Mouse (Mus musculus) midbrain, embryonic 15.5 days (tissue): ENCODE results near the gene Kank3. TPM values are rescaled to one million over a fixed set of nuclear protein-coding genes. Genes with fewer than 3 reads are reported as not detected.

Experiments used
- ATAC-seq: fragments of 200-750 bp; cut with Nextera tagmentation; replicated peaks from 2 replicates; pipeline ENCODE4 v1.8.0; 2017; ENCODE audit warnings: moderate TSS enrichment
- H3K27ac ChIP-seq: fragments of 300-500 bp; sonication (generic); 2 replicates; pipeline ENCODE4 v1.5.1; 2015; ENCODE audit warnings: mild to moderate bottlenecking, inconsistent platforms
- H3K27me3 ChIP-seq: fragments of 300-500 bp; sonication (generic); replicated peaks from 2 replicates; pipeline ENCODE4 v1.6.1; 2015; ENCODE audit warnings: inconsistent platforms
- H3K36me3 ChIP-seq: fragments of 300-500 bp; sonication (generic); replicated peaks from 2 replicates; pipeline ENCODE4 v1.6.1; 2015; ENCODE audit warnings: inconsistent platforms
- H3K4me1 ChIP-seq: fragments of 300-500 bp; sonication (generic); 2 replicates; pipeline ENCODE4 v1.6.1; 2015; ENCODE audit warnings: inconsistent platforms
- H3K4me2 ChIP-seq: fragments of 300-500 bp; sonication (generic); 2 replicates; pipeline ENCODE4 v1.6.1; 2015; ENCODE audit warnings: inconsistent platforms, mild to moderate bottlenecking, moderate library complexity
- H3K4me3 ChIP-seq: fragments of 300-500 bp; sonication (generic); 2 replicates; pipeline ENCODE4 v1.5.1; 2015; ENCODE audit warnings: mild to moderate bottlenecking, inconsistent platforms
- H3K9ac ChIP-seq: fragments of 300-500 bp; sonication (generic); 2 replicates; pipeline ENCODE4 v1.6.1; 2015; ENCODE audit warnings: mild to moderate bottlenecking, inconsistent platforms
- H3K9me3 ChIP-seq: fragments of 300-500 bp; sonication (generic); 2 replicates; pipeline ENCODE4 v1.6.1; 2016; ENCODE audit warnings: inconsistent platforms
- WGBS: fragments of 180-500 bp; shearing (Covaris S2); methylation state at CpG from one replicate; pipeline ENCODE4 v1.1.7; 2015; ENCODE audit warnings: mixed read lengths; 5-methylcytosine and 5-hydroxymethylcytosine counted together
- polyA plus RNA-seq: library from polyadenylated mRNA; unstranded; fragments of >200 nt; fragmentation: Nextera tagmentation; extraction: Ambion mirVana; gene quantifications from 2 replicates; pipeline ENCODE4 v1.2.1, GENCODE M21; 2015

Gene Kank3
- polyA plus RNA-seq, result 51.5 and 53.4 TPM in 2 replicates

GRCm38 (mm10) chr17:33810334-33811141 lies at the start of gene Kank3:
Gene Kank3, plus strand, starts transcription at chr17:33810519.
- Histone ChIP-seq H3K9ac (peak within 1 kb of the TSS; percentile 47), H3K4me3 (peak within 1 kb of the TSS; percentile 49), H3K4me1 (0 out of 2 replicates have a peak, but pooled peaks cover 5% of the 10 kb centered on the region), H3K27me3 (no peaks in the 10 kb centered on the region), H3K9me3 (no peaks in the 10 kb centered on the region), H3K27ac (no peak within 1 kb of the TSS), H3K4me2 (peak within 1 kb of the TSS; percentile 77), H3K36me3 (no peaks in the 10 kb centered on the region)
- ATAC-seq, result peak; percentile 99
- WGBS, result 1% methylated on average over 36 of the region's 36 CpGs

- no peaks in the 10 kb centered on the region for H3K9me3 ChIP-seq
- 72% methylated on average over 3 of the region's 3 CpGs for WGBS
- H3K27ac ChIP-seq, result no peak overlapping the region
- no peaks in the 10 kb centered on the region for H3K36me3 ChIP-seq
- no peak overlapping the region for H3K4me2 ChIP-seq
- H3K27me3 ChIP-seq, result no peaks in the 10 kb centered on the region
- no peak overlapping the region for H3K9ac ChIP-seq
- H3K4me3 ChIP-seq, result no peak overlapping the region
- ATAC-seq, result no peak
- H3K4me1 ChIP-seq, result no peaks in the 10 kb centered on the region
Observed at GRCm38 (mm10) chr17:33766389-33766788, 43.9 kb upstream of the Kank3 start.

GRCm38 (mm10) chr17:33771617-33772016 lies 38.7 kb upstream of the Kank3 start:
- Histone ChIP-seq H3K9me3 (no peaks in the 10 kb centered on the region), H3K4me1 (no peaks in the 10 kb centered on the region), H3K4me3 (no peak overlapping the region), H3K27ac (no peak overlapping the region), H3K36me3 (no peaks in the 10 kb centered on the region), H3K4me2 (no peak overlapping the region), H3K27me3 (no peaks in the 10 kb centered on the region), H3K9ac (no peak overlapping the region)
- no peak for ATAC-seq
- WGBS, result 88% methylated on average over 4 of the region's 4 CpGs

- H3K9ac ChIP-seq, result no peak overlapping the region
- H3K4me2 ChIP-seq, result no peak overlapping the region
- no peaks in the 10 kb centered on the region for H3K9me3 ChIP-seq
- no peaks in the 10 kb centered on the region for H3K4me1 ChIP-seq
- no peak overlapping the region for H3K27ac ChIP-seq
- H3K36me3 ChIP-seq, result no peaks in the 10 kb centered on the region
- no peak overlapping the region for H3K4me3 ChIP-seq
- no peak for ATAC-seq
- WGBS, result 87% methylated on average over 6 of the region's 6 CpGs
- no peaks in the 10 kb centered on the region for H3K27me3 ChIP-seq
Observed at GRCm38 (mm10) chr17:33773426-33773825, 36.9 kb upstream of the Kank3 start.

GRCm38 (mm10) chr17:33773871-33774572 lies 36.3 kb upstream of the Kank3 start:
- H3K36me3 ChIP-seq, result no peaks in the 10 kb centered on the region
- no peaks in the 10 kb centered on the region for H3K4me1 ChIP-seq
- WGBS, result 91% methylated on average over 6 of the region's 6 CpGs
- ATAC-seq, result no peak
- no peak overlapping the region for H3K4me2 ChIP-seq
- no peak overlapping the region for H3K4me3 ChIP-seq
- H3K27ac ChIP-seq, result no peak overlapping the region
- no peaks in the 10 kb centered on the region for H3K9me3 ChIP-seq
- H3K27me3 ChIP-seq, result no peaks in the 10 kb centered on the region
- H3K9ac ChIP-seq, result no peak overlapping the region

- 90% methylated on average over 8 of the region's 8 CpGs for WGBS
- no peak for ATAC-seq
- Histone ChIP-seq H3K9me3 (no peaks in the 10 kb centered on the region), H3K4me3 (no peak overlapping the region), H3K36me3 (no peaks in the 10 kb centered on the region), H3K9ac (no peak overlapping the region), H3K27ac (no peak overlapping the region), H3K4me2 (no peak overlapping the region), H3K27me3 (no peaks in the 10 kb centered on the region), H3K4me1 (no peaks in the 10 kb centered on the region)
Observed at GRCm38 (mm10) chr17:33774573-33775155, 35.7 kb upstream of the Kank3 start.

GRCm38 (mm10) chr17:33775287-33775686 lies 35.0 kb upstream of the Kank3 start:
- no peaks in the 10 kb centered on the region for H3K27me3 ChIP-seq
- no peak overlapping the region for H3K9ac ChIP-seq
- 93% methylated on average over 4 of the region's 4 CpGs for WGBS
- H3K27ac ChIP-seq, result no peak overlapping the region
- H3K9me3 ChIP-seq, result no peaks in the 10 kb centered on the region
- H3K4me2 ChIP-seq, result no peak overlapping the region
- no peaks in the 10 kb centered on the region for H3K4me1 ChIP-seq
- no peak overlapping the region for H3K4me3 ChIP-seq
- H3K36me3 ChIP-seq, result no peaks in the 10 kb centered on the region
- ATAC-seq, result no peak

- H3K27me3 ChIP-seq, result 0 out of 2 replicates have a peak, but pooled peaks cover 3% of the 10 kb centered on the region
- whole genome bisulfite sequencing, result 56% methylated on average over 9 of the region's 9 CpGs
- H3K9me3 ChIP-seq, result no peaks in the 10 kb centered on the region
- peak overlapping the region; percentile 82; the same call in 1 of the 2 replicates for H3K4me2 ChIP-seq
- no peaks in the 10 kb centered on the region for H3K36me3 ChIP-seq
- peak; percentile 65 for ATAC-seq
- H3K4me3 ChIP-seq, result no peak overlapping the region
- H3K9ac ChIP-seq, result no peak overlapping the region
- peaks cover 13% of the 10 kb centered on the region for H3K4me1 ChIP-seq
- peak overlapping the region; percentile 53; the same call in 1 of the 2 replicates for H3K27ac ChIP-seq
Observed at GRCm38 (mm10) chr17:33779271-33779966, 30.9 kb upstream of the Kank3 start.

GRCm38 (mm10) chr17:33779967-33780295 lies 30.4 kb upstream of the Kank3 start:
- Histone ChIP-seq H3K4me2 (peak overlapping the region; percentile 82; the same call in 1 of the 2 replicates), H3K4me3 (no peak overlapping the region), H3K9ac (no peak overlapping the region), H3K36me3 (no peaks in the 10 kb centered on the region), H3K27me3 (0 out of 2 replicates have a peak, but pooled peaks cover 3% of the 10 kb centered on the region), H3K4me1 (peaks cover 13% of the 10 kb centered on the region), H3K27ac (no peak overlapping the region), H3K9me3 (no peaks in the 10 kb centered on the region)
- 91% methylated on average over 5 of the region's 5 CpGs for WGBS
- ATAC-seq, result no peak

GRCm38 (mm10) chr17:33780431-33780830 lies 29.9 kb upstream of the Kank3 start:
- no peaks in the 10 kb centered on the region for H3K36me3 ChIP-seq
- H3K4me3 ChIP-seq, result peak overlapping the region; percentile 46; the same call in 1 of the 2 replicates
- no peak overlapping the region for H3K27ac ChIP-seq
- 85% methylated on average over 5 of the region's 5 CpGs for WGBS
- peak overlapping the region; percentile 82 for H3K4me2 ChIP-seq
- H3K4me1 ChIP-seq, result peaks cover 13% of the 10 kb centered on the region
- ATAC-seq, result no peak
- H3K9me3 ChIP-seq, result no peaks in the 10 kb centered on the region
- 0 out of 2 replicates have a peak, but pooled peaks cover 3% of the 10 kb centered on the region for H3K27me3 ChIP-seq
- no peak overlapping the region for H3K9ac ChIP-seq

GRCm38 (mm10) chr17:33781124-33781977 lies 29.0 kb upstream of the Kank3 start, which contains the start of gene Angptl4:
Gene Angptl4, minus strand, starts transcription at chr17:33781830.
- Histone ChIP-seq H3K9me3 (no peaks in the 10 kb centered on the region), H3K4me3 (peak within 1 kb of the TSS; percentile 46), H3K27ac (peak within 1 kb of the TSS; percentile 39), H3K27me3 (0 out of 2 replicates have a peak, but pooled peaks cover 3% of the 10 kb centered on the region), H3K9ac (peak within 1 kb of the TSS; percentile 40; the same call in 1 of the 2 replicates), H3K4me1 (peaks cover 13% of the 10 kb centered on the region), H3K4me2 (peak within 1 kb of the TSS; percentile 82), H3K36me3 (no peaks in the 10 kb centered on the region)
- peak; percentile 81 for ATAC-seq
- 1% methylated on average over 50 of the region's 50 CpGs for WGBS
